Mouse (Mus musculus) 3134 (cell line): ENCODE data around the gene Nectin2.

Experiments
- DNase-seq: peaks from one replicate; pipeline ENCODE4 v3.0.0-alpha.2; 2011; ENCODE audit warnings: low spot score; ENCODE audit not compliant: insufficient read length; ENCODE audit errors: extremely low read depth

Gene Nectin2

DNA sequence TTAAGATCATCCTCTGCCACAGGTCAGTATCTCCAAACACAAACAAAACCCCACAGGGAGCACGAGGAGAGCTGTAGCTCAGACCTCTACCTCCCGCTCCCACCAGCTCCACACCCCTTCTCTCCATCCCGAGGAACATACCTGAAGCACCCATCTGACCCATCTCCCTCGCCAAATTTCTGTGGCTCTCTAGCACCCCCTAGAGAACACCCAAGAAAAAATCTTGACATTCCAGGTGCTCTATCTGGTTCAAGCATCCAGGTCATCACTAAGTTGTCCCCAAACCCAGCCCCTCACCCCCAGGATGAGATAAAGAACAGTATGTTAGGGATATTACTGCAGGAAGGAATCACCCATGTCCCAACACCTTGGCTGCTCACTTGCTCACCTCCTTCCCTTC lies 37.1 kb downstream of the Nectin2 start:
- no peak for DNase-seq

- DNase-seq: no peak
These were observed 37.9 kb downstream of the Nectin2 start for GRCm38 (mm10) chr7:19712414-19712813.

DNA sequence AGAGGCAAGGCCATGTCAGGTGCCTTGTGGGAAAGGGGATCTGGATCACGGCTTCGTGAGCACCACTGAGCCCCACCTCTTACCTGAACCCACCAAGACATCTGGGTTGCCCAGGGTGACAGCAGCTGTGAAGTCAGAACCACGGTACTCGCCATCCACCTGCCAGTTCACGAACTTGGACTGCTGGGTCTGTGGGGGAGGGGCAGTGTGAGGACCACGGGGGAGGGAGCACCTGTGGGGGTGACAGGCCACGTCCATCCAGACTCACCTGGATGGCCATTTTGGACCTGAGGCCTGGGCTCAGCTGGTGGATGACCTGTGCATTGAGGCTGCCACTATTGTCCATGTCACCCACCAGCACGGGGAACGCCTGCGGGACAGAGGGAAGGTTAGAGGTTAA lies 39.6 kb downstream of the Nectin2 start:
- DNase-seq: no peak

DNA sequence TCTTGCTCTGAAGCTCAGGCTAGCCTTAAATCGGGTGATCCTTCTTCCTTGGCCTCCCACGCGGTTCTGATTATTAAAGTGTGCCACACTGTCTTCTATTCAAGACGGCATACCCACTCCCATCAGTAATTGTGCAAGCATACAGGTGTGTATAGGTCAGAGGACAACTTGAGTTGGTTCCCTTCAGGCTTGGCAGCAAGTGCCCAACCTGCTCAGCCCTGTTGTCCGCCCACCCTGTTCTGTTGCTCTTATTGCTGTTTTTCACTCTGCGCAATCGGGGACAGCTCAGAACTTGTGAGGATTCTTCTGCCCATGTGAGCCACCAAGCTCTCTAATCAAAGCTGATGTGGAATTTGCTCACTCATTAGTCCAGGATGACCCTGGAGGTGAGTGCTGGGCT lies 45.0 kb downstream of the Nectin2 start:
- no peak for DNase-seq

- DNase-seq: no peak
These were observed 45.8 kb downstream of the Nectin2 start for GRCm38 (mm10) chr7:19704475-19704874.

- no peak for DNase-seq
These were observed 47.3 kb downstream of the Nectin2 start for GRCm38 (mm10) chr7:19702859-19703555.

DNA sequence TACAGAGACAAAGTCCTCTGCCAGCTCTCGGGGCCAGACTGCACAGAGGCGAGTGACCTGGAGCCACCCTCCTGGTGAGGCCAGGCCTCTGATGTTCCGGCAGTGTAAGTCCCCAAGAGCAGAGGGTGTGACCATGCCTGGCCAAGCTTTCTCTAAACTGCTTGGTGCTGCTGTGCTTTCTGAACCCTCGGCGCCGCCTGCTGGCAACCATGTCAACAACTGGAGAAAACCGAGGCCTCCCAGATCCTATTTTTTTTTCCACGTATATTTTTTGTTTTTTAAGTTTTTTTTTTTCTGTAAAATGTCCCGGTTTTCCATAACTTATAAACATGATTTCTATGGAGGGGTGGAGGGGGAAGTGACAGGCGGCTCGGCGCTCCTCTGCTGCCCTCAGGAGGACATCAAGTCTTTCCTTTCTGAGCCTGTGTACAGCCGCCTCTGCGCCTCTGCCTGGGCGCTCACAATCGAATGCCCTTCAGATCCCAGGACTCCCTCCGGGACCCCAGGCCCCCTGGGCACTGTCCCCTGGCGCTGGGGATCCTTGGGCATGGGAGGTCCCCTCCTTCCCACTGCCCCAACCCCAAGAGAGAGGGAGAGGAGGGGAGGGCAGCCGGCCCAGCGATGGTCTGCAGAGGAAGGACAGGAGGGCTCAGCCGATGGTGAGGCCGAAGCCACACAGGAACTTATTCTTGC lies 49.1 kb downstream of the Nectin2 start:
- DNase-seq: no peak

DNA sequence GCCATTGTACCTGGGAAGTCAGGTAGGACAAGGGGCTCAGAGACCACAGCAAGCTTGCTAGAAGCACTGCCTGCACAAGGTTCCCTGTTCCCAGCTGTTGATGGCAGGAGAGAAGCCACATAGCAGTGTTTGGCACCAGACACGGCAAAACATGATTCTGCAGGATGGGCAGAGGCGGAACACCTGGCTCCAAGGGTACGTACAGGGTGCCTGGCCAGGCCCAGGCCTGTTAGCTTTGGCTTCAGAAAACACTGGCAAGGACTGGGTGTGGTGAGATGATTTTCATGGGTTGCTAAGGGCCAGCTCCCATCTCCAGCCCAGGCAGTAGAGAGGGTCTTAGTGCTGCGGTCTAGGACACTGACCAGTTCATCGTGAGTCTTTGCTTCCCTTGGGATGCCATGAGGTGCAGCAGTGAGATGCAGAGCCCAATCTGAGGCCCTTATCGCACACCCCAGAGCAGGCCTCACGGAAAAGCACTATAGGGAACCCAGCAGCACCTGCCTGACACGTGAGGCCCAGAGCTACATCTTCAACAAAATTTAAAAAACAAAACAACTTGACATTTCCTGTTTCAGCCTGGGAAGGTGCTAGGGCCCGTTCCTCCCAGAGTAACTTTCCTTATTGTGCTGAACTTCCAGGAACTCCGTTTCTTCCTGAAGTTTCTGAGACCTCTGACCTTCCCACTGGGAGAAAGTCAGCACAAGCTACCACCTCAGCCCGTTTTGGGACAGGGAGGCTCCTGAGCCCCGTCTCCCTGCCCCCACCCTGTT lies 49.8 kb downstream of the Nectin2 start:
- no peak for DNase-seq

GRCm38 (mm10) chr7:19699827-19700148 lies 50.5 kb downstream of the Nectin2 start:
- no peak for DNase-seq

- DNase-seq: no peak
These were observed 51.1 kb downstream of the Nectin2 start, which contains the start of gene Apoe for GRCm38 (mm10) chr7:19698907-19699826. TSS of gene Apoe (minus strand) at chr7:19699188.

- no peak for DNase-seq
These were observed 52.1 kb downstream of the Nectin2 start for GRCm38 (mm10) chr7:19697949-19698906.

DNA sequence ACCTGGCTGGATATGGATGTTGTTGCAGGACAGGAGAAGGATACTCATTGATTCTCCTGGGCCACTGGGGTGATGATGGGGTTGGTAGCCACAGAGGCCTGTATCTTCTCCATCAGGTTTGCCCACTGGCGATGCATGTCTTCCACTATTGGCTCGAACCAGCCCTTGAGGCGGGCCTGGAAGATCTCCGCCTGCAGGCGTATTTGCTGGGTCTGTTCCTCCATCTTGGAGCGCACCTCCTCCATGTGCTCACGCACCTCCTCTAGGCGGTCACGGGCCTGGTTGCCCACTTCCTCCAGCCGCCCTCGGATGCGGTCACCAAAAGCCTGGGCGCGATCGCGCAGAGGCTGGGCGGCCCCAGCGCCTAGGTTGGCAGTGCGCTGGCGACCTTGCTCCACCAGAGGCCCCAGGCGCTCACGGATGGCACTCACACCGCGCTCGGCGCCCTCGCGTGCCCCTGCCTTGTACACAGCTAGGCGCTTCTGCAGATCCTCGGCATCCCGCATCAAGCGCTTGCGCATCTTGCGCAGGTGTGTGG lies 53.9 kb downstream of the Nectin2 start:
- no peak for DNase-seq

DNA sequence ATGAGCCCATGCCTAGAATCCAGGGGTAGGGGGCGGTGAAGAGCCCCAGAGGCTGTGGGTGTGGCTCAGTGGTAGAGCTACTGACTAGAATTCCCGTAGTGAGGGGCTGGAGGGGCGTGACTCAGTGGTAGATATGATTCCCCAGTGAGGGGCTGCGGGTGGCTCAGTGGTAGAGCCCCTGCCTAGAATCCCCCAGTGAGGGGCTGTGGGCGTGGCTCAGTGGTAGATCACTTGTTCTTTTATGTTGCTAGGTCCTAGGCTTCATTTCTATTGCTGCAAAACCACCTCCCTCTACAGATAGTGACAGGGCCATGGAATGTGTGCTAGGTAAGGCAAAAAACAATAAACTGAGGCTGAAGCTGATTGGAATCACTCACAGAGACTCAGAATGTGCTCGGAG lies 54.4 kb downstream of the Nectin2 start:
- no peak for DNase-seq

DNA sequence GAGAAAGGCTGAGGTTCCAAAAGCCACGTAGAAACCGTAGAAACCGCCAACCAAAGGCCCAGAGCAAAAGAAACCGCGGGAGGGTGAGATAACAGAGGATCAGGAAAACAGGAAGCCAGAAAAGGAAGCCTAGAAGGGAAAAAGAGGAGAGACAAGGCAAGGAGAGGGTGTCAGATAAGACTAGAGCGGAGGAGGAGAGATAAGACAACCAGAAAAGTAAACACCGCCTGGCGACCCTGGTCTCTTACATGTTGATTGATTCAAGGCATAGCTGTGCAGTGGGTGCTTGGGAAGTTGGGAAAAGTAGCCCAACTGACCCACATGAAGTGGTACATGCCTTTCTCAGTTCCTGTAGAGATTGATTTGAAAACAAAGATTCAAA lies 55.1 kb downstream of the Nectin2 start:
- DNase-seq: no peak

DNA sequence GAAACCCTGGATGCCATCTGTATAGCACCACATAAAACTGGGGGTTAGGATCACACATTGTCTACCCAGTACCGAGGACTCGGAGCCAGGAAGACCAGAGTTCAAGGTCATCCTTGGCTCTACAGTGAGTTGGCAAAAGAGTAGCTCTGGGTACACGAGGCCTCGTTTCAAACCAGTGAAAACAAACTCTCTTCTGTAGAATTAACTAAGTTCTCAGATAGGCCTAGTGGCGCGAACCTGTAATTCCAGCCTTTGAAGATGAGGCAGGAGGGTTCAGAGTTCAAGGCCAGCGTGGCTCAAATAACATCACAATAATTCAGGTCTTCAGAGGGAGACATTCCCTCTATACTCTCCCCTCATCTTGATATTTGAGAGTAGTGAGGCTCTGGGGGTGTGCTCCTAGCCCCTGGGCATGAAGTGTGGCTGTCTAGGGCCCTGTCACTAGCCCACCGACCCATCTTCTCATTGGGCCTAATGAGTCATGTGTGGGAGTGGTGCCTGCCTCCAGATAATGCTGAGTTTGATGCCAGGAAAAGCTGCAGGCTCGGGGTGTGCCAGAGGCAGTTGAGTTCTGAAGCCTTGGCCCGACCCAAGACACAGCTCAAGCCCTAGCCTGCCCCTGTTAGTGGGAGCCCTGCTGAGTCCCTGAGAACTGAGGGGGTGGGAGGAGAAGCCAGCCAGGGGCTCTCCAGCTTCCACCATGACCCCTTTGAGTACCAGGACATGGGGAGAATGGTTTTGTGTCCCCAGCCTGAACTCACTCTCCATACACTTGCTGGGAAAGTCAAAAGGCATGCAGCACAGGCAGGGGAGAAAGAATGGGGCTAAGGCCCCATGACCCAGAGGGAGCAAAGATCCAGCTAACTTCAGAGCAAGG lies 55.7 kb downstream of the Nectin2 start:
- DNase-seq: no peak

DNA sequence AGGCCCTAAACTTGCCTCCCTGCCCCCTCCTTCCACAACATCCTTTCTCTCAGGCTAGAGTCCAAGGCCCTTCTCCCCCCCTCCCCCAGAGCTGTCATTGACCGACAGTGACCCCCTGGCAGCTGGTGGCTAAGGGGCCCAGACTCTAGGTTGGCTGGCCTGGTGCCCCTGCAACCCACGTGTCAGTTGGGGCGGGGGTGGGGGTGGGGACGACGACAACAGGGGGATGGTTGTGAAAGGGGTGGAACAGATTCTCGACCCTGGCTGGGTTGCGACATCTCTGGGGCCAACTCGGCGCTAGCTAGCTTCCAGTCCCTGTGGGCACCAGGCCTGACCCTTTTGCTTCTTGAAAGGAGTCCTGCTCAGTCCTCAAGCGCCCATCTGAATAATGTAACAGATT lies 56.9 kb downstream of the Nectin2 start:
- no peak for DNase-seq

DNA sequence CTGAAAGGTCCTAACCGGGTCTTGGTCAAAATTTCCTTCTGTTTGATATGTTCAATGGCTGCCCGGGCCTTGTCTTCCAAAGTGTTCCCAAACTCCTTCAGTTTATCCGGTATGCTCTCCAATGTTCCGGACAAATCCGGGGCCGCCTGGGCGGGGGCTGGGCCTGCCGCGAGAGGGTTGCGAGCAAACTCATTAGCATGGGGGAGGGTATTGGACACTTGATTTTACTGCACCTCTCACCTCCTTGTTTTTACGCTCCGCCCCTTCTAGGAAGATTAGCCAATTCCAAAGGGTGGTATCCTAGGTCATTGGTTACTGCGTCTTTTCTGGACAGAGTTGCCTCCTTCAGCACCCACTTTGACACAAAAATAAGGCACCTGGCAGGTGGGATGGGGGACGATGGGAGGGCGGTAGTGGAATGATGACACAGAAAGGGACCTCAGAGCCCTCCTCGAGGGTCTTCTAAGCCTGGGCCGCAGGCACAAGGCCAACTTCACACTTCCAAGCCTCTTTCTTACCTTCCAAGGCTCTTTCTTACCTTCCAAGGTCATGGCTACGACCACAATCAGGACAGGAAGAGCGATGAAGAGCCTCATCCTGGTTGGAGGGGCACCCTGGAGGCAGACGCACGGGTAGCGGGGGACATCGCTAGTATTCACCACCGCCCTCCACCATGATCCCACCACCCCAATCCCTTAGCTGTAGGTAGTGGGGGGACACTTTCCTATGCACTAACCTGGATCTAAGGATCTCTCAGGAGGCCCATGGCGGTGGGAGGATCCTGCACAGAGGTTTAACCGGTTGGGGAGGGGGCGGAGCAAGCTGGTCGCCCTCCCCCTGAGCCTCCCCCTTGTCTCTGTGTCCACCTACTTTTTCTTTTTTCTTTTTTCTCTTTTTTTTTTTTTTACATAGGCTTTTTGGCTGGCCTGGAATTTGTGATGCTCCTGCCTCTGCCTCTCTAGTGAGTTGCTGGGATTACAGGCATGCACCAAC lies 58.1 kb downstream of the Nectin2 start, which contains the start of gene Apoc1:
Apoc1 (minus strand) TSS at position 788 of the 993 bp plus-strand sequence.
- no peak for DNase-seq
